Mouse (Mus musculus) brain, embryonic 14.5 days (tissue): ENCODE measurements at regions not wholly inside any gene's neighbourhood (a gene's known extent, or its start where the extent isn't known, plus 50 kb on each side); places are given as distances from the start of the nearest gene placed in this dataset.

Experiments used
- DNase-seq: peaks from one replicate; pipeline ENCODE4 v3.0.0-alpha.2; 2011; ENCODE audit warnings: low read depth
- CTCF ChIP-seq: fragments of 200-500 bp; IDR thresholded peaks from 2 replicates; pipeline ENCODE4 v1.5.1; 2012; ENCODE audit warnings: inconsistent platforms, mild to moderate bottlenecking, moderate library complexity, borderline replicate concordance; ENCODE audit not compliant: insufficient read depth, insufficient read length; ENCODE audit errors: extremely low read depth
- POLR2A ChIP-seq: fragments of 200-500 bp; IDR thresholded peaks from 2 replicates; pipeline ENCODE4 v1.6.1; 2012; ENCODE audit warnings: mild to moderate bottlenecking, inconsistent platforms, borderline replicate concordance; ENCODE audit not compliant: poor library complexity, insufficient read depth, insufficient read length, severe bottlenecking; ENCODE audit errors: extremely low read depth

- no peak for DNase-seq
- TF ChIP-seq POLR2A = no peak
- TF ChIP-seq CTCF = no peak
Measured at GRCm38 (mm10) chr9:43660151-43660550, 83.6 kb upstream of the Nectin1 start.

- DNase-seq = peak; percentile 65
- TF ChIP-seq POLR2A (no peak), CTCF (no peak)
Measured at GRCm38 (mm10) chr9:43660896-43661563, 82.8 kb upstream of the Nectin1 start.

- TF ChIP-seq CTCF (no peak), POLR2A (no peak)
- no peak for DNase-seq
Measured at GRCm38 (mm10) chr9:43661646-43662045, 82.1 kb upstream of the Nectin1 start.

- no peak for DNase-seq
- TF ChIP-seq CTCF (no peak), POLR2A (no peak)
Measured at GRCm38 (mm10) chr9:43667386-43667785, 76.4 kb upstream of the Nectin1 start.

GRCm38 (mm10) chr9:43667974-43668373 lies 75.8 kb upstream of the Nectin1 start:
- DNase-seq = no peak
- TF ChIP-seq CTCF = no peak
- no peak for TF ChIP-seq POLR2A

GRCm38 (mm10) chr9:43668731-43669130 lies 75.1 kb upstream of the Nectin1 start:
- no peak for TF ChIP-seq CTCF
- no peak for TF ChIP-seq POLR2A
- DNase-seq = no peak

- DNase-seq = no peak
- no peak for TF ChIP-seq CTCF
- no peak for TF ChIP-seq POLR2A
Measured at GRCm38 (mm10) chr9:43670563-43670962, 73.2 kb upstream of the Nectin1 start.

GRCm38 (mm10) chr9:43673171-43673680 lies 70.6 kb upstream of the Nectin1 start:
- no peak for DNase-seq
- TF ChIP-seq CTCF (no peak), POLR2A (no peak)

GRCm38 (mm10) chr9:43674321-43674720 lies 69.5 kb upstream of the Nectin1 start:
- TF ChIP-seq CTCF (no peak), POLR2A (no peak)

GRCm38 (mm10) chr9:43676011-43676410 lies 67.8 kb upstream of the Nectin1 start:
- no peak for DNase-seq

More at GRCm38 (mm10) chr9:43674321-43674720, 69.5 kb upstream of the Nectin1 start:
- DNase-seq = peak; percentile 36

GRCm38 (mm10) chr9:43679331-43679730 lies 64.5 kb upstream of the Nectin1 start:
- DNase-seq = no peak
- no peak for TF ChIP-seq POLR2A
- TF ChIP-seq CTCF = no peak

More at GRCm38 (mm10) chr9:43676011-43676410, 67.8 kb upstream of the Nectin1 start:
- TF ChIP-seq POLR2A = no peak
- no peak for TF ChIP-seq CTCF

GRCm38 (mm10) chr9:43681317-43681716 lies 62.5 kb upstream of the Nectin1 start:
- TF ChIP-seq CTCF (no peak), POLR2A (no peak)

GRCm38 (mm10) chr9:43682102-43682501 lies 61.7 kb upstream of the Nectin1 start:
- TF ChIP-seq POLR2A (no peak), CTCF (no peak)
- no peak for DNase-seq

More at GRCm38 (mm10) chr9:43681317-43681716, 62.5 kb upstream of the Nectin1 start:
- DNase-seq = no peak
